Mouse (Mus musculus): ENCODE measurements at regions not wholly inside any gene's neighbourhood (a gene's known extent, or its start where the extent isn't known, plus 50 kb on each side); places are given as distances from the start of the nearest gene placed in this dataset.

GRCm38 (mm10) chr6:25321446-25321845 lies 365.3 kb upstream of the Tmem229a start:
- no peak overlapping the region for H3K4me3 ChIP-seq
- TF ChIP-seq CTCF (IDR thresholded peaks at IDR 0.05) = no peak
- H3K27ac ChIP-seq = no peak overlapping the region
- no peak for DNase-seq (ENCODE audit: extremely low spot score in 1 of 2, low spot score in 2 of 2)
- intact Hi-C loops (cut with DNase I) = no loop called here

- Histone ChIP-seq H3K4me3 (no peak overlapping the region), H3K27ac (no peak overlapping the region)
- DNase-seq (ENCODE audit: extremely low spot score in 1 of 2, low spot score in 2 of 2) = no peak
- no peak for TF ChIP-seq CTCF (IDR thresholded peaks at IDR 0.05)
- intact Hi-C loops (cut with DNase I) = no loop called here
Measured at GRCm38 (mm10) chr6:25320291-25320844, 364.3 kb upstream of the Tmem229a start.

- no peak overlapping the region for H3K27ac ChIP-seq
- no peak for DNase-seq (ENCODE audit: extremely low spot score in 1 of 2, low spot score in 2 of 2)
Measured at GRCm38 (mm10) chr6:25307471-25307870, 351.4 kb upstream of the Tmem229a start.

GRCm38 (mm10) chr6:25304844-25305504 lies 348.9 kb upstream of the Tmem229a start:
- TF ChIP-seq CTCF (IDR thresholded peaks at IDR 0.05) = no peak
- intact Hi-C loops (cut with DNase I) = no loop called here

More at GRCm38 (mm10) chr6:25307471-25307870, 351.4 kb upstream of the Tmem229a start:
- intact Hi-C loops (cut with DNase I) = no loop called here
- TF ChIP-seq CTCF (IDR thresholded peaks at IDR 0.05) = no peak
- no peak overlapping the region for H3K4me3 ChIP-seq

GRCm38 (mm10) chr6:25291613-25292012 lies 335.5 kb upstream of the Tmem229a start:
- intact Hi-C loops (cut with DNase I) = no loop called here
- TF ChIP-seq CTCF (IDR thresholded peaks at IDR 0.05) = no peak
- H3K27ac ChIP-seq = no peak overlapping the region
- no peak overlapping the region for H3K4me3 ChIP-seq
- no peak for DNase-seq (ENCODE audit: extremely low spot score in 1 of 2, low spot score in 2 of 2)

More at GRCm38 (mm10) chr6:25304844-25305504, 348.9 kb upstream of the Tmem229a start:
- no peak for DNase-seq (ENCODE audit: extremely low spot score in 1 of 2, low spot score in 2 of 2)
- no peak overlapping the region for H3K27ac ChIP-seq
- no peak overlapping the region for H3K4me3 ChIP-seq

- TF ChIP-seq CTCF (IDR thresholded peaks at IDR 0.05) = no peak
- H3K4me3 ChIP-seq = no peak overlapping the region
- intact Hi-C loops (cut with DNase I) = no loop called here
- H3K27ac ChIP-seq = no peak overlapping the region
- DNase-seq (ENCODE audit: extremely low spot score in 1 of 2, low spot score in 2 of 2) = no peak
Measured at GRCm38 (mm10) chr6:25287591-25287990, 331.5 kb upstream of the Tmem229a start.

GRCm38 (mm10) chr6:25286313-25286712 lies 330.2 kb upstream of the Tmem229a start:
- no peak overlapping the region for H3K4me3 ChIP-seq
- intact Hi-C loops (cut with DNase I) = no loop called here
- no peak for DNase-seq (ENCODE audit: extremely low spot score in 1 of 2, low spot score in 2 of 2)
- TF ChIP-seq CTCF (IDR thresholded peaks at IDR 0.05) = no peak
- no peak overlapping the region for H3K27ac ChIP-seq

GRCm38 (mm10) chr6:25278509-25278908 lies 322.4 kb upstream of the Tmem229a start:
- no peak overlapping the region for H3K4me3 ChIP-seq
- DNase-seq (ENCODE audit: extremely low spot score in 1 of 2, low spot score in 2 of 2) = no peak
- H3K27ac ChIP-seq = no peak overlapping the region
- TF ChIP-seq CTCF (IDR thresholded peaks at IDR 0.05) = no peak
- intact Hi-C loops (cut with DNase I) = no loop called here

GRCm38 (mm10) chr6:25277703-25278447 lies 321.8 kb upstream of the Tmem229a start:
- intact Hi-C loops (cut with DNase I) = no loop called here
- TF ChIP-seq CTCF (IDR thresholded peaks at IDR 0.05) = no peak
- Histone ChIP-seq H3K4me3 (0 out of 2 replicates have a peak overlapping the region, but pooled peaks have one; percentile 13), H3K27ac (no peak overlapping the region)
- no peak for DNase-seq (ENCODE audit: extremely low spot score in 1 of 2, low spot score in 2 of 2)

GRCm38 (mm10) chr6:25276221-25276620 lies 320.1 kb upstream of the Tmem229a start:
- intact Hi-C loops (cut with DNase I) = no loop called here
- TF ChIP-seq CTCF (IDR thresholded peaks at IDR 0.05) = peak; percentile 52
- Histone ChIP-seq H3K27ac (no peak overlapping the region), H3K4me3 (no peak overlapping the region)
- DNase-seq (ENCODE audit: extremely low spot score in 1 of 2, low spot score in 2 of 2) = peak in 1 of 2 experiments; percentile 35

GRCm38 (mm10) chr6:25260559-25260958 lies 304.5 kb upstream of the Tmem229a start:
- Histone ChIP-seq H3K27ac (no peak overlapping the region), H3K4me3 (no peak overlapping the region)
- intact Hi-C loops (cut with DNase I) = no loop called here
- no peak for DNase-seq (ENCODE audit: extremely low spot score in 1 of 2, low spot score in 2 of 2)
- no peak for TF ChIP-seq CTCF (IDR thresholded peaks at IDR 0.05)

- no peak for TF ChIP-seq CTCF (IDR thresholded peaks at IDR 0.05)
- intact Hi-C loops (cut with DNase I) = no loop called here
- no peak overlapping the region for H3K4me3 ChIP-seq
- no peak for DNase-seq (ENCODE audit: extremely low spot score in 1 of 2, low spot score in 2 of 2)
- no peak overlapping the region for H3K27ac ChIP-seq
Measured at GRCm38 (mm10) chr6:25255762-25256161, 299.7 kb upstream of the Tmem229a start.

Measured in left cerebral cortex, adult 2 months (tissue).